Mouse (Mus musculus) forebrain, postnatal 0 days (tissue): ENCODE measurements at regions not wholly inside any gene's neighbourhood (a gene's known extent, or its start where the extent isn't known, plus 50 kb on each side); places are given as distances from the start of the nearest gene placed in this dataset.
A peak's percentile ranks its signal among the peaks of the same experiment; 100 is the strongest.

ENCODE experiments used
- ATAC-seq: fragments of 200-750 bp; cut with Nextera tagmentation; 2 replicates; pipeline ENCODE4 v1.8.0; 2017; ENCODE audit warnings: mild to moderate bottlenecking, moderate library complexity
- DNase-seq: peaks from one replicate; pipeline ENCODE4 v3.0.0-alpha.2; 2015
- H3K27ac ChIP-seq: fragments of 300-500 bp; sonication (generic); 2 replicates; pipeline ENCODE4 v1.5.1; 2014; ENCODE audit warnings: low read depth, mild to moderate bottlenecking, antibody characterized with exemption, low read length, moderate library complexity, mixed read lengths
- H3K27me3 ChIP-seq: fragments of 300-500 bp; sonication (generic); 2 replicates; pipeline ENCODE4 v1.6.1; 2014; ENCODE audit warnings: mild to moderate bottlenecking, low read length, mixed read lengths; ENCODE audit not compliant: insufficient read depth
- H3K36me3 ChIP-seq: fragments of 300-500 bp; sonication (generic); 2 replicates; pipeline ENCODE4 v1.6.1; 2014; ENCODE audit warnings: mild to moderate bottlenecking, moderate library complexity; ENCODE audit not compliant: insufficient read depth
- H3K4me1 ChIP-seq: fragments of 300-500 bp; sonication (generic); 2 replicates; pipeline ENCODE4 v1.6.1; 2014; ENCODE audit warnings: antibody characterized with exemption; ENCODE audit not compliant: insufficient read depth
- H3K4me2 ChIP-seq: fragments of 300-500 bp; sonication (generic); 2 replicates; pipeline ENCODE4 v1.6.1; 2014; ENCODE audit warnings: low read depth, mild to moderate bottlenecking, moderate library complexity
- H3K4me3 ChIP-seq: fragments of 300-500 bp; sonication (generic); 2 replicates; pipeline ENCODE4 v1.5.1; 2014; ENCODE audit warnings: low read depth, low read length, mixed read lengths
- H3K9ac ChIP-seq: fragments of 300-500 bp; sonication (generic); 2 replicates; pipeline ENCODE4 v1.6.1; 2014; ENCODE audit warnings: mild to moderate bottlenecking
- H3K9me3 ChIP-seq: fragments of 300-500 bp; sonication (generic); 2 replicates; pipeline ENCODE4 v1.6.1; 2016; ENCODE audit warnings: low read length
- CTCF ChIP-seq: sonication (generic); IDR thresholded peaks from 2 replicates; pipeline ENCODE4 v1.5.1; 2016; ENCODE audit warnings: antibody characterized with exemption, control low read depth, low read depth
- WGBS: fragments of 180-500 bp; shearing (Covaris S2); extraction: QIAGEN DNeasy Blood & Tissue Kit; methylation state at CpG from one replicate; pipeline ENCODE4 v1.1.7; 2014; 5-methylcytosine and 5-hydroxymethylcytosine counted together

DNA sequence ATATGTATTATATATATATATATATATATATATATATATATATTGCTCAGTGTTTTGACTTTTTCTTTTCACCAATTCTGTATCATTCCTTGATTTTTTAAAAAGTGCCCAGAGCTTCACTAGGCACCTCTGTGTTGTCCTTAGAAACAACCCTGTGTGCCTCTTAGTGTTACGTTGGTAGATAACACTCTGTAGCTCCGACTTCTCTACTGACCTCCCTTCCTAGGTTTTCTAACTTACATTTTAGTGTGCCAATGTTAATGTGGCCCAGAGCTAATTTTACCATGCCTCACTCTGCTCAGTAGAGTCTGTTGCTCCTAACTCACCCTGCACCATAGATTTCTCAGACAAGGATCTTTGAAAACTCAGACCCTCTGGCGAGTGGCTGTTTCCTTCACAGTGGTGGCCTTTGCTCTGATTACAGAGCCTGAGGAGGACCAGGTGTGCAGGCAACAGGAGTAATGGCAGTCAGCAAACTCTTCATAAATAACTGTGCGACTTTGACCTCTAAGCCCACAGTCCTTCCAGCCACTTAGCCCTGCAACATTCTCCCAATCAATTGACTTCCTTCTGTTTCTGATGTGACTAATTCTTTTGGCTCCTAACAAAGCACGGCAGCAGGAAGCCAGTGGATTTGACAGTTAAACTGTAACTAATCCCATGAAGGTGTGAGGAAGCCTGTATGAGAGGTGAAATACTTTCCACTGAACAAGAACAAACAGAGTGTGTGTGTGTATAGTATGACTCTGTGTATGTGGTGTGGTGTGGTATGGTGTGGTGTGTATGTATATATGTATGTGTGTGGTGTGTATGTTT is 53.6 kb upstream of the Actr3 start:
- H3K4me2 ChIP-seq: no peak overlapping the region
- TF ChIP-seq CTCF: no peak
- no peak overlapping the region for H3K9ac ChIP-seq
- no peaks in the 10 kb centered on the region for H3K27me3 ChIP-seq
- no peaks in the 10 kb centered on the region for H3K4me1 ChIP-seq
- H3K4me3 ChIP-seq: no peak overlapping the region
- no peaks in the 10 kb centered on the region for H3K36me3 ChIP-seq
- WGBS: 84% methylated on average over 5 of the region's 5 CpGs
- DNase-seq (no peak), ATAC-seq (no peak)
- H3K9me3 ChIP-seq: no peaks in the 10 kb centered on the region
- H3K27ac ChIP-seq: no peak overlapping the region

DNA sequence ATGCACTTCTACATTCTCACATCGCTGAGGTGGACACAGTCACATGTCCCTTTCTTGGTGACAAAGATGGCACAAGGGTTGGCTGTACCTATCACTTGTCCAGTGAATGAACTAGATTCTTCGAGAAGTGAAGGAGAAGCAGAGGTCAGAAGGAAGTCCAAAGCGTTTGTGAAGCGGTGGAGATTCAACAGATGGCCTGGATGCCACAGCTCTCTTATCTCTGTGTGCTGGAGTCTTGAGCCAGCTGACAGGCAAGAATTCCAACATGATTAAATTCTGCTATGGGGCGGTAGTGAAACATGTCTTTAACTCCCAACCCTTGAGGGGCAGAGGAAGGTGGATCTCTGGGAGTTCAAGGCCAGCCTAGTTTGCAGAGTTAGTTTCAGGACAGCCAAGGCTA is 55.5 kb upstream of the Actr3 start:
- no peak for ATAC-seq
- no peaks in the 10 kb centered on the region for H3K4me1 ChIP-seq
- no peak for TF ChIP-seq CTCF

GRCm38 (mm10) chr1:125494598-125494997 is 59.1 kb upstream of the Actr3 start:
- peak; percentile 24 for DNase-seq
- no peak overlapping the region for H3K9ac ChIP-seq
- no peaks in the 10 kb centered on the region for H3K27me3 ChIP-seq
- H3K36me3 ChIP-seq: no peaks in the 10 kb centered on the region
- 77% methylated on average over 6 of the region's 6 CpGs for WGBS
- no peak overlapping the region for H3K4me2 ChIP-seq
- H3K9me3 ChIP-seq: no peaks in the 10 kb centered on the region
- no peak overlapping the region for H3K4me3 ChIP-seq
- no peak for TF ChIP-seq CTCF
- no peaks in the 10 kb centered on the region for H3K4me1 ChIP-seq
- H3K27ac ChIP-seq: no peak overlapping the region
- ATAC-seq: no peak

More for the DNA sequence above, 55.5 kb upstream of the Actr3 start:
- no peak for DNase-seq
- Histone ChIP-seq H3K36me3 (no peaks in the 10 kb centered on the region), H3K9me3 (no peaks in the 10 kb centered on the region), H3K9ac (no peak overlapping the region), H3K4me3 (no peak overlapping the region), H3K27me3 (no peaks in the 10 kb centered on the region), H3K27ac (no peak overlapping the region), H3K4me2 (no peak overlapping the region)
- 96% methylated on average over 5 of the region's 5 CpGs for WGBS

GRCm38 (mm10) chr1:125495320-125496083 is 60.0 kb upstream of the Actr3 start:
- DNase-seq (no peak), ATAC-seq (no peak)
- H3K36me3 ChIP-seq: no peaks in the 10 kb centered on the region
- no peaks in the 10 kb centered on the region for H3K27me3 ChIP-seq
- no peak overlapping the region for H3K9ac ChIP-seq
- H3K4me2 ChIP-seq: no peak overlapping the region
- no peak for TF ChIP-seq CTCF
- H3K27ac ChIP-seq: no peak overlapping the region
- WGBS: 90% methylated on average over 11 of the region's 13 CpGs
- no peaks in the 10 kb centered on the region for H3K4me1 ChIP-seq
- H3K4me3 ChIP-seq: no peak overlapping the region
- no peaks in the 10 kb centered on the region for H3K9me3 ChIP-seq

DNA sequence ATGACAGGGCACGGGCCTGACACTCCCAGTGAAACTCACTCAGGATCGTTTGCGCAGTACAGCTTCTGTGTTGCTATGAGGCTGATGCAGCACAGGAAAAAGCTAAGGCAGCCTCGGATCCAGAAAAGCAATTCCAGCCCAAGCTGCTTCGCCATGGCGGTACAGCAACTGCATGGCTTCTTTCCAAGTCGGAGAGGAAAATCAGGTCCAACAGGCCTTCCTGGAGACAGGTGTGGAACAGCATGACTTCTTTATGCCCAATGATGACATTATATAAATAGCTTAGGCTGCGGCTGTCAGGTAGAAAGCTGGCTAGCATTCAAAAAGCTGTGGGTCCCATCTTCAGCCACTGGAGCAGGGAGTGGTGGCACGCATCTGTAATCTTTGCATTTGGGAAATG is 61.5 kb upstream of the Actr3 start:
- no peak for ATAC-seq
- no peaks in the 10 kb centered on the region for H3K4me1 ChIP-seq
- no peak for TF ChIP-seq CTCF
- H3K36me3 ChIP-seq: no peaks in the 10 kb centered on the region
- H3K27me3 ChIP-seq: no peaks in the 10 kb centered on the region
- no peak overlapping the region for H3K4me2 ChIP-seq
- H3K4me3 ChIP-seq: no peak overlapping the region
- H3K9me3 ChIP-seq: no peaks in the 10 kb centered on the region
- 82% methylated on average over 9 of the region's 9 CpGs for WGBS
- H3K27ac ChIP-seq: no peak overlapping the region
- no peak overlapping the region for H3K9ac ChIP-seq
- DNase-seq: no peak

DNA sequence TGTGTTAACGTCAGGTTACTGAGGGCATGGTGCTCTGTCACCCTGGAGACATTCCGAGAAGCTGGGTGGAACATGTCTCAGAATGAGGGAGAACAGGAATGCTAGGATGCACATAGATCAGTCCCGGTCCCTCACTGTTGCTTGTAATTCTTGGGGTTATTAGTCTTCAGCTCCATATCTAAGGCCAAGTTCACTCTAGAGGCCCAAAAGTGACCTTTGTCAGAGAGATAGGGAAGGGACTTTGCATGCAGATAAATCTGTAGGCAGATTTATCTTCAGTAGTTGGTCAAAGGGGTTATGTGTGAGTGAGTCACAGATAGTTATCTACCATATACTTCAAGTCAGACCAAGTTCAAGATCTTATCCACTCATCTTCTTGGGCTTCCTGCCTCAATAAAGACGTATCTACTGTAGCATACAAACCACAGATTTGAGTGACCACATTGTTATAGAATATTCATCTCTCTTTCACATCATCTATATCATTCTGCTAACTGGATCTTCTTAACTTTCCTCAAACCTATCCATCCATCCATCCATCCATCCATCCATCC is 58.4 kb upstream of the Slc35f5 start:
- no peaks in the 10 kb centered on the region for H3K4me1 ChIP-seq
- WGBS: 92% methylated on average over 4 of the region's 4 CpGs
- H3K36me3 ChIP-seq: no peaks in the 10 kb centered on the region
- no peaks in the 10 kb centered on the region for H3K27me3 ChIP-seq
- H3K9me3 ChIP-seq: no peaks in the 10 kb centered on the region
- H3K9ac ChIP-seq: no peak overlapping the region
- DNase-seq (no peak), ATAC-seq (no peak)
- TF ChIP-seq CTCF: no peak
- no peak overlapping the region for H3K4me3 ChIP-seq
- no peak overlapping the region for H3K4me2 ChIP-seq
- no peak overlapping the region for H3K27ac ChIP-seq

DNA sequence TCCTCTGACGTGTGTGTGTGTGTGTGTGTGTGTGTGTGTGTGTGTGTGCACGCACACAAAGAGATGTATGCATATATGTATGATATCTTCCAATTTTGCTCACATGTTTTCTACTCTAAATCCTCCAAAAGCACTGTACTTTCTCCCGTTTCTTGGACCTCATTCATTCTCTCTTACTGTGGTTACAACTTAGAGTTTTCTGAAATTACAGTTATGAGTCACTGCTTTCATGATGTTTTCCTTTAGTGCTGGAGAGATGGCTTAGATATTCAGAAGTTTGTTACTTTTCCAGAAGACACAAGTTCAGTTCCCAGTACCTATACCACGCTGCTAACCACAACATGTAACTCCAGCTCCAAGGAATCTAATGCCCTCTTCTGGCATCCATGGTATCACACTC is 56.5 kb upstream of the Slc35f5 start:
- H3K4me1 ChIP-seq: no peaks in the 10 kb centered on the region
- H3K4me2 ChIP-seq: no peak overlapping the region
- 91% methylated on average over 4 of the region's 4 CpGs for WGBS
- no peak overlapping the region for H3K27ac ChIP-seq
- H3K4me3 ChIP-seq: no peak overlapping the region
- no peak for TF ChIP-seq CTCF
- H3K27me3 ChIP-seq: no peaks in the 10 kb centered on the region
- no peak overlapping the region for H3K9ac ChIP-seq
- DNase-seq (no peak), ATAC-seq (no peak)
- H3K9me3 ChIP-seq: no peaks in the 10 kb centered on the region
- no peaks in the 10 kb centered on the region for H3K36me3 ChIP-seq
